In genomic region chr9:119984536-119985011, GRCm38 (mm10) we compare ENCODE assay signal across 8 mouse cellular contexts. TPM values are rescaled to one million over a fixed set of nuclear protein-coding genes. Genes with fewer than 3 reads are reported as not detected.
DNase-seq lines count a peak whose midpoint lies in the region; ATAC-seq and TF ChIP-seq lines count a peak whose summit lies in the region.

Gene Csrnp1 (minus strand): TSS chr9:119984658.

- WGBS in liver, embryonic 12.5 days (ENCODE audit: insufficient replicate concordance), result 13% methylated on average over 14 of the region's 14 CpGs
- 43% methylated on average over 14 of the region's 14 CpGs for WGBS in olfactory bulb, adult 2 months

- no peak for DNase-seq in CH12.LX (ENCODE audit: extremely low read depth)
- peak; percentile 66 for DNase-seq in embryo, embryonic 11 days
- DNase-seq in frontal cortex, postnatal 14 days (ENCODE audit: low spot score in 2 of 2), result no peak

- H3K4me3 ChIP-seq in erythroblast, embryonic 14.5 days (replicated peaks), result peak within 1 kb of the TSS; percentile 63
- peak within 1 kb of the TSS; percentile 73 to 90 (median 79) for H3K4me3 ChIP-seq in CH12.LX (replicated peaks in 1 of 3; ENCODE audit: low read depth in 2 of 3, low read length in 2 of 3, poor library complexity in 1 of 3)
- H3K4me3 ChIP-seq in liver, embryonic 12.5 days, result peak within 1 kb of the TSS; percentile 69
- peak within 1 kb of the TSS; percentile 68 for H3K4me3 ChIP-seq in olfactory bulb, adult 2 months (ENCODE audit: insufficient read depth, low read depth, low read length)

- TF ChIP-seq EP300 in CH12.LX (IDR thresholded peaks at IDR 0.05; ENCODE audit: low read length), result no peak

- no peak for TF ChIP-seq POLR2A in CH12.LX (IDR thresholded peaks at IDR 0.05; ENCODE audit: low read depth, low read length)
- no peak for TF ChIP-seq POLR2A in olfactory bulb, adult 2 months (IDR thresholded peaks at IDR 0.05; ENCODE audit: insufficient read depth, low read depth, low read length)

- peak within 1 kb of the TSS; percentile 46; the same call in 1 of the 2 replicates for H3K9ac ChIP-seq in CH12.LX (ENCODE audit: insufficient read depth, low read depth)
- H3K9ac ChIP-seq in liver, embryonic 12.5 days, result peak within 1 kb of the TSS; percentile 73

- H3K27me3 ChIP-seq in erythroblast, embryonic 14.5 days (ENCODE audit: control insufficient read depth), result peaks cover 46% of the 10 kb centered on the region
- H3K27me3 ChIP-seq in CH12.LX (replicated peaks), result peaks cover 6% of the 10 kb centered on the region
- peaks cover 49% of the 10 kb centered on the region for H3K27me3 ChIP-seq in liver, embryonic 12.5 days (replicated peaks)

- H3K27ac ChIP-seq in CH12.LX (ENCODE audit: insufficient read depth, low read depth), result peak within 1 kb of the TSS; percentile 48
- peak within 1 kb of the TSS; percentile 69 for H3K27ac ChIP-seq in liver, embryonic 12.5 days
- 0 out of 2 replicates have a peak within 1 kb of the TSS, but pooled peaks have one; percentile 12 for H3K27ac ChIP-seq in olfactory bulb, adult 2 months (ENCODE audit: insufficient read depth, low read depth, low read length)

- H3K4me1 ChIP-seq in erythroblast, embryonic 14.5 days (ENCODE audit: control insufficient read depth), result peaks cover 39% of the 10 kb centered on the region
- H3K4me1 ChIP-seq in CH12.LX (ENCODE audit: control insufficient read depth in 1 of 2, insufficient read depth in 2 of 2), result peaks cover 13 to 50% of the 10 kb centered on the region in 2 experiments
- peaks cover 51% of the 10 kb centered on the region for H3K4me1 ChIP-seq in liver, embryonic 12.5 days
- H3K4me1 ChIP-seq in olfactory bulb, adult 2 months (ENCODE audit: control insufficient read depth, insufficient read depth, low read length), result peaks cover 37% of the 10 kb centered on the region

- no peaks in the 10 kb centered on the region for H3K36me3 ChIP-seq in erythroblast, embryonic 14.5 days (ENCODE audit: control insufficient read depth)
- H3K36me3 ChIP-seq in CH12.LX (replicated peaks in 1 of 2; ENCODE audit: control insufficient read depth in 1 of 2, insufficient read depth in 1 of 2, low read length in 1 of 2), result no peaks in the 10 kb centered on the region
- H3K36me3 ChIP-seq in liver, embryonic 12.5 days, result no peaks in the 10 kb centered on the region

- TF ChIP-seq CTCF in CH12.LX (conservative IDR thresholded peaks at IDR 0.05 in 1 of 2, IDR thresholded peaks at IDR 0.05 in 1 of 2; ENCODE audit: low read depth in 2 of 2, low read length in 2 of 2), result no peak
- no peak for TF ChIP-seq CTCF in olfactory bulb, adult 2 months (IDR thresholded peaks at IDR 0.05; ENCODE audit: insufficient read depth, low read depth, low read length)

- in situ Hi-C loops in CH12.LX (cut with MboI; ENCODE audit: low pct_ligation_motif_present, low pct_unique_long_range_greater_than_20kb, low sequenced_read_pairs), result no loop called here

- dilution Hi-C loops in CH12.LX (cut with MboI; ENCODE audit: extremely low pct_ligation_motif_present, extremely low pct_unique_long_range_greater_than_20kb, low sequenced_read_pairs), result no loop called here

- H3K9me3 ChIP-seq in erythroblast, embryonic 14.5 days (ENCODE audit: control insufficient read depth, low read length), result no peaks in the 10 kb centered on the region
- H3K9me3 ChIP-seq in CH12.LX (replicated peaks; ENCODE audit: low read length), result no peaks in the 10 kb centered on the region
- H3K9me3 ChIP-seq in liver, embryonic 12.5 days (replicated peaks), result no peaks in the 10 kb centered on the region

- H3K4me2 ChIP-seq in CH12.LX (ENCODE audit: insufficient read depth, low read depth, poor library complexity, severe bottlenecking), result peak within 1 kb of the TSS; percentile 89
- peak within 1 kb of the TSS; percentile 99 for H3K4me2 ChIP-seq in liver, embryonic 12.5 days

- peaks cover 17% of the 10 kb centered on the region for H3K79me2 ChIP-seq in CH12.LX (replicated peaks; ENCODE audit: control insufficient read depth, extremely low read depth, insufficient read depth, poor library complexity, severe bottlenecking)

- no peak for TF ChIP-seq RAD21 in CH12.LX (IDR thresholded peaks at IDR 0.05; ENCODE audit: low read depth, low read length)

- no peak for ATAC-seq in erythroblast, adult 5-6 weeks (replicated peaks; ENCODE audit: low FRiP score, poor library complexity, severe bottlenecking)
- ATAC-seq in hematopoietic stem cell, adult 5-6 weeks (replicated peaks in 1 of 2; ENCODE audit: insufficient read depth in 1 of 2, low FRiP score in 2 of 2, low TSS enrichment in 1 of 2, low read depth in 1 of 2, poor library complexity in 2 of 2, severe bottlenecking in 2 of 2), result no peak
- ATAC-seq in liver, embryonic 12.5 days, result no peak

TF ChIP-seq in CH12.LX, 34 proteins besides CTCF, POLR2A, EP300 and RAD21:
- TF ChIP-seq ETS1 (conservative IDR thresholded peaks at IDR 0.05; ENCODE audit: low read depth, low read length) (no peak), JUN (IDR thresholded peaks at IDR 0.05; ENCODE audit: insufficient read depth, low read depth, low read length) (no peak), MXI1 (IDR thresholded peaks at IDR 0.05; ENCODE audit: low read depth, low read length) (no peak), TBP (conservative IDR thresholded peaks at IDR 0.05; ENCODE audit: low read depth, low read length) (no peak), CHD2 (IDR thresholded peaks at IDR 0.05; ENCODE audit: low read length) (no peak), SMC3 (IDR thresholded peaks at IDR 0.05; ENCODE audit: low read depth, low read length) (no peak), POLR2AphosphoS2 (IDR thresholded peaks at IDR 0.05; ENCODE audit: low read depth, low read length) (no peak), ELF1 (IDR thresholded peaks at IDR 0.05; ENCODE audit: low read depth, low read length) (no peak), HCFC1 (IDR thresholded peaks at IDR 0.05; ENCODE audit: low read depth, low read length) (no peak), MAZ (IDR thresholded peaks at IDR 0.05; ENCODE audit: low read depth, low read length) (no peak), RCOR1 (conservative IDR thresholded peaks at IDR 0.05; ENCODE audit: low read depth, low read length) (no peak), ZNF384 (IDR thresholded peaks at IDR 0.05; ENCODE audit: low read depth, low read length) (no peak), E2F4 (IDR thresholded peaks at IDR 0.05; ENCODE audit: insufficient replicate concordance, low read depth, low read length) (no peak), TCF12 (IDR thresholded peaks at IDR 0.05; ENCODE audit: low read depth, low read length) (no peak), MAX (IDR thresholded peaks at IDR 0.05; ENCODE audit: low read length) (no peak), SIN3A (IDR thresholded peaks at IDR 0.05; ENCODE audit: low read length) (no peak), USF2 (conservative IDR thresholded peaks at IDR 0.05; ENCODE audit: low read depth, low read length) (no peak), MYC (IDR thresholded peaks at IDR 0.05; ENCODE audit: low read depth, low read length) (no peak)
TF ChIP-seq in CH12.LX: peak in this region for 0.

RNA-seq across cellular contexts. Expression of gene Csrnp1, which starts in this region (rescaled TPM):
- polyA plus RNA-seq in erythroblast, embryonic 14.5 days (2012), result 0.12 and 0.23 TPM in 2 replicates
- total RNA-seq in erythroblast, adult 5-6 weeks (2015; ENCODE audit: low replicate concordance), result 2.7 and 2.9 TPM in 2 replicates
- 1.4 and 3.2 TPM in 2 replicates for total RNA-seq in erythroblast, adult 5-6 weeks (2017; ENCODE audit: low replicate concordance)
- 15.5 and 15.7 TPM in 2 replicates for total RNA-seq in CH12.LX (2012; rRNA removed)
- total RNA-seq in CH12.LX (2014; rRNA removed), result 5.7 and 8.6 TPM in 2 replicates
- 7.8 and 8.1 TPM in 2 replicates for polyA plus RNA-seq in CH12.LX (2012; ENCODE audit: insufficient read length, low read depth)
- total RNA-seq in hematopoietic stem cell, adult 5-6 weeks (2017), result 51.6 and 85.3 TPM in 2 replicates
- polyA plus RNA-seq in liver, embryonic 12.5 days (2016; fragmentation: Nextera tagmentation; extraction: Ambion mirVana), result 1.5 and 1.9 TPM in 2 replicates
- polyA plus RNA-seq in olfactory bulb, adult 2 months (2012; ENCODE audit: insufficient read depth, insufficient read length, low replicate concordance, missing spikeins), result not detected in 2 replicates

Comparison
In these comparisons a context has a peak if more than half of its experiments do, and no peak if none do; other contexts are left out.
1. H3K27ac ChIP-seq: peak in every context shown above with its lines; median percentile 69 in liver, embryonic 12.5 days; 48 in CH12.LX; 12 in olfactory bulb, adult 2 months.